Mouse (Mus musculus) telencephalon, adult 2 months (tissue): ENCODE measurements around the gene Mybphl.

ENCODE experiments used
- DNase-seq: peaks from one replicate; pipeline ENCODE4 v3.0.0-alpha.2; 2011; ENCODE audit warnings: low read depth, low spot score

The Mybphl gene

DNA sequence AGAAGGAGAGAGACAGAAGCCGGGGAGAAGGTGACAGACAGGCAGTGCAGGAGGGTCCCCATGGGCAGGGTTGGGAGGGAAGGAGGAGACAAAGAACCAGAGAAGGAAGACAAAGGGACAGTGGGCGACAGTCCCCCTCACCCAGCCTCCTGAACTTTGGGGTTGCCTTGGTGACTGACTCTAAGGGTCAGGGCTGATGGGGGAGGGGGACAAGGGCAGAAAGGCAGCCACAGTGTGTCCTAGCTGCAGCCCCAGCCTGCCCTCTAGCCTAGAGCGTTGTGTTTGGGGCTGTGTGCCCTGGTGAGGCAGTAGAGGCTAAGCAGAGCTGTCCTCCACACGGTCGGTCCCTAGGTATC is 45.6 kb downstream of the Mybphl start:
- DNase-seq, result no peak

DNA sequence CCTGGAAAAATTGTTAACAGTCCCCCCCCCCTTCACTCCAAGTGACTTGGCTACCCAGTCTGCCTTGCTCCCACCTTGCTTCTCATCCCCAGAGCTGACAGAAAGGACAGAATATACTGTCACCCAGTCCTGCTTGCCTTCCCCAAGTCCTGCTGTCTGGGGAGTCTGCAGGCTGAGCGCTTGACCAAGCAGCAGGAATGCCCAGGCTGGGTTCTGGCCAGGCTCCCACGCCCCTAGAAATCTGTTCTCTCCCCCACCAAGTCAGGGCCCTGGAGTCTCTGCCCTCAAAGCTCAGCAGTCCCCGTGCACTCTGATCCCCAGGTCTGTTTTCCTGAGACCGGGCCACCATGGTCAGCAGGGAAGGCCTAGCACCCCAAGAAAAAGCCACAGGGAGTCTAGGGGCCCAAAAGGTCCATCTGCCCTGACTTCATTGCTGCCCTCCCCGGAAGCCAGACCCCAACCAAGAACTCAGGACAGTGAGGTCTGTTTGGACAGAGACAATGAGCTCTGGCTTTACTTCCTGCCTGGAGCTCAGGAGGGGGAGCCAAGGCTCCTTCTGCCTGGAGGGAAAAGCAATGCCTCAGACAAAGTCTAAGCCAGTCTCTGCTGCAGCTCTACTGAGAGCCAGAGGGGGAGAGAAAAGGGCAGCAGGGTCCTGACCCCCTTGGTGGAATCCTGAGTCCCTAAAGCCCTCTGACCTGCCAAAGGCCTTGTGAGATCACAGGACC is 46.5 kb downstream of the Mybphl start:
- DNase-seq, result no peak

DNA sequence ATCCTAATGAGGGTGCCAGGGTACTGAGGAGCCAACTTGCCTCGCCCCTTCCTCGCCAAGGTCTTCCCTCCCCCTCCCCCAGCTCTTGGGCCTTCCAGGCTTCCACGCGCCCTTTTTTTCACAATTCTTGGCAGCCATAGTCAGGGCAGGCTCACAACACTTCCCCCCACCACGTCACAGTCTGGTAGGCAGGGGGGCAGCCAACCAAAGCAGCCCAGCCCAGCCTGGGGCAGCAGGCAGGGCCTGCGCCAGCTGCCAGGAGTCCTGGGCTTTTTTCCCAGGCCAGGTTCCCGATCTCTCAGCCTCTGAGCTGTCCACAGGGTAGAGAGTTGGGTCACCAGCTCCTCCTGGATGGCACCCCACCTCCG is 47.0 kb downstream of the Mybphl start:
- no peak for DNase-seq

DNA sequence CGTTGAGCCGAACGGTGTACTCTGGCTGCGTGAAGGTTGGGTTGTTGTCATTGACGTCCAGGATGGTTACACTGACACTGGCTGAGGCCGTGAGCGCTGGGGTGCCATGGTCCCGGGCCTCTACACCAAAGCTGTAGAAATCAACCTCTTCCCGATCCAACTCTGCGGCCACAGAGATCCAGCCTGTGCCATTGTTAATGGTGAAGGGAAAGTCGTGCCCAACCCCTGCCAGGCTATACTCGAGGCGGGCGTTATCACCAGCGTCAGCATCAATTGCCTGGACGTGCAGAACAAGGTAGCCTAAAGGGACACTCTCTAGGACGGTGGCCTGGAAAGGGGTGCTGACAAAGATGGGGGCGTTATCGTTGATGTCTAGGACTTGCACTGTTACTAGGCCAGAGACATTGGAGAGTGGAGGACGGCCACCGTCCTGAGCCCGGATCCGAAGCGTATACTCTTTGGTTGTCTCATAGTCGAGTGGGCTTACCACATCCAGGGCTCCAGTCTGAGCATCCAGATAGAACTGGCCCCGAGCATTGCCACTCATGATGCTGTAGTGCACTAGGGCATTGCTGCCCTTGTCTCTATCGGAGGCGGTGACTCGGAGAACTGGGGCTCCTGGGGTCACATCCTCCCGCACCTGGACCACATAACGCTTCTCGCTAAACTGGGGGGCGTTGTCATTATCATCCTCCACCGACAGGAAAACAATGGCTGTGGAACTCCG is 49.1 kb downstream of the Mybphl start:
- no peak for DNase-seq

DNA sequence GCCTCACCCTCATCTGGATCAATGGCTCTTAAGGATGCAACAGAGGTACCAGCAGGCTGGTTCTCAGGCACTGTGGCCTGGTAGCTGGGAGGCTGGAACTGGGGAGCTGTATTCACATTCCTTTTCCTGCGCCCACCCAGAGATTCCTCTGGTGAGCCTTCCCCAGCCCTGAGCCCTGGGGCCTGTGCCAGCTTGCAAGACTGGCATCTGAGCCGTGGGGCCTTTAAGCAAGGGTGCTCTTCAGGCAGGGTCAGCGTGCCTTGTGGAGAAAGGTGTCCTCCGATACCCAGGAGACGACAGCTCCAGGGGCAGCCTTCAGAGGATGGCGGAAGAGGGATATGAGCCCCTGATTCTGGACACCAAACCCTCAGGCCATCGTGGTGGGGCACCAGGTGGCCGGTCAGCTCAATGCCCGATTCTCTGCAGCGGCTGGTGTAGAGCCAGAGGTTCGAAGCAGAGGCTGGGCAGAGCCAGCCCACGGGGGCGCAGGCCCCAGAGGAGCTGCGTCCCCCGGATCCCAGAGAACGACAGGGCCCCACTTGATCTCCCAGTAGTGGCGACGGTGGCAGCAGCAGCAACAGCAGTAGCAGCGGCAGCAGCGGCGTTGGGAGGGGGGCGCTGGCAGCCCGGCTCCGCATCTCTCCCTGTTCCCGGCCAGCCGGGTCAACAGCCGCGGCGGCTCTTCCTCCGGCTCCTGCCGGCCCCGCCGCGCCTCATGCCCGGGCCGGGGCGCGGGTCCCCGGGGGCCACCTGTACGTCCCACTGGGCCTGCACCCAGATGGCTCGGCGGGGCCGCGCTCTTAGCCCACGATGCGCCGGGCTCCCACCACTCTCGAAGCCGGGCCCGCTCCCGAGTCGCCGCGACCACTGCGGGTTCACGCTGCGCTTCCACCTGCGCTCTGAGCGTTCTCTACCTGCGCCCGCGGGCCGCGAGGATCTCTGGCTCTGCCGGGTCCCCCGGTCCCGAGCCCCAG is 50.4 kb downstream of the Mybphl start, which contains the start of gene Celsr2:
Gene Celsr2, minus strand, starts transcription at position 696 of the 974 bp plus-strand sequence.
- no peak for DNase-seq

DNA sequence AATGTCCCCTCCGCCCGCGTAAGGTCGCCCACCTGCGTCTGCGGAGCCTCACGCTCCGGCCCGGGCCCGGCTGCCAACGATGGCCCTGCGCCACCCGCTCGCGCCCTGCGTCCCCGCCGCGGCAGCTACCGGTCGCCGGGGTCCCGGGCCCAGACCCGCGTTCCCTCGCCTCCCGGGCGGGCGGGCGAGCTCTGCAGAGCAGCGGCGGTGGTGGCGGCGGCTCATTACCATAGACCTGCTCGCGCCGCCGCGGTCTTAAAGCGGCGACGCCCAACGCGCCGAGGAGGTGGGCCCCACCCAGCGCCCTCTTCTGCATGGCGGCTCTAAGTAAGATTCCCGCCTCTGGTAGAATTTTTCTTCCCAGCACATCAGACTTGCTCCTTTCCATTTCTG is 51.1 kb downstream of the Mybphl start:
- peak; percentile 72 for DNase-seq

DNA sequence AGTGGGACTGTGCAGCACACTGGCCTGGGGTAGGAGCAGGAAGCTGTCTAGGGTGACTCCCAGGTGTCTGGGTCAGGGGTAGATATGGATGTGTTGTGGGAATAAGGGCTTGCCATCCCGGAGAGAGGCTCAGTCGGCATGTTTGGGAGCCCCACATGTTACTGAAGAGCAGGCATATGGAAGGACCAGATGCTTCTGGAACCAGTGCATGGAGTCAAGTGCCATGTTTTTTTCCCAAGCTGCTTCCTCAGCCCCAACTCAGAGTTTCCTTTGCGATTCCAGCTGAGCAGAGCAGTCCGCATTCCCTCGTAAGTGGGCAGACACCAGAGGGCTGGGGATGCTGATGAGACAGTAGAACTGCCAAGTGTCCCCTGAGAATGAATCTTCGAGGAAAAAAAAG is 58.3 kb downstream of the Mybphl start:
- no peak for DNase-seq

DNA sequence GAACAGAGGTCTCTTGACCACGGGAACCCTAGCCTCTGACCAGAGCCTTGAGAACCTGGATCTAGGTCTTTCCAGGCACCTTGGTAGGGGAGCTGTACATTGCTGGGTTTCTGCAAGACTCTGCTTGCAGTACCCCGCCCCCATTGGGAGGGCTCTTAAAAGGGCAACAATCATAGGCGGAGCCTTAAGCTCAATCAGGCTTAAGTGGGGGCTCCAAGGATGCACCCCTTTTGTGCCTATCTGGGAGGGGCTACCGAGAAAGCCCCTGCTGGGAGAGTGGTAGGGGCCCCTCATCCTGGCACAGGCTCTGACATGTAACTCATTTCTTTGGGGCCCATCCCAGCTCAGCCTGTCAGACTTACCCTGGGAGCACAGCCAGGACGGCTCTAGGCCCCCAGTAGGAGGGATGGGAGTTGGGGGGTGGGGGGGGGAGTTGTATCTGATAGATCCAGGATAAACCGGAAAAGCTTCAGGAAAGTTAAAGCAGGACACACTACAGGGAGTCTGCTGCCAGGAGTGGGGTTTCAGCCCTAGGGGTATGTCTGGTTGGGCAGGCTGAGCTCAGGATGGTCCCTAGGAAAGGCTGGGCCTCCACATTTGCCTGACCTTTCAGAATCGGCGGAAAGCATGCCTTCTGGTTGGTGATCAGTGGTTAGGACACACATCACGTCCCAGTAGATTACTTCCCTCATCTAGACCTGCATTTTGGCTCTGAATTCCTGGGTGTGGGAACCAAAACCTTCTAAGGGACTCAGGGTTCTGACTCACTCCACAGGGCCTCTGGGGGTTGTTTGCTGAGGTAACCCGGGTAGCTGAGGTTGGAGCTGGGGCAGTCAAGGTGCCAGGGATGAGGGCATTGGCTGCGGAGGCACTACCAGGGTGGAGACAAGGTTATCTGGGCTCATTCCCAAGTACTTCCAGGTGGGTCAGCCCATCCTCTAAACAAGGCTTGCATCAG is 59.4 kb downstream of the Mybphl start:
- peak; percentile 68 for DNase-seq

DNA sequence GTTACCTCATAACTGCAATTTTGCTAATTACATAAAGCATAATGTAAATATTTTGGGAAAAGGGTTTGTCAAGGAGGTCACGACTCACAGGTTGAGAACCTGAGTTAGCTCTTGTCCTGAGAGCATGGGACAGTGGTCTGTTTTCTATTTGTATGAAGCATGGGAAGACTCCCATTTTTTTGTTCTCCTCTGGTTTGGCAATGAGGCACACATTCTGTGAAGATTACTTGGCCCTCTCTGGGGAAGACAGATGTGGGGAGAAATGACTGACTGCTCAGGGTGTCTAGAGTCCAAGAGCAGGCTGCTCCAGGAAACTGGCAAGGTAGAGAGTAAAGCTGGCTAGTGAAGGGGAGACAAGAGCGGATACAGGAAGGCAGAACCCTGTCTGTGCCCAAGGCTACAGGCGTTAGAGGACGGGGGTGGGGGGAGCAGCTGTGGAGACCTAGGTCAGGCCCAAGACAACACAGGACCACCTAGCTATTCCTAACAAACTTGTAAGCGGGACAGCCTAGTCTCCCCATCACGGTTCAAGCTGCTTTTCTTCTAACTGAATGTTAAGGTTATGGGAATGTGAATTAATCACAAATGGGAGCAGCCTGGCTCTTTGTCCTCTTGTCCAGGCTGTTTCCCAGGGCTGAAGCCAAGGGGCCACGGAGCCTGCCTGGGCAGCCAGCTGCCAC is 60.4 kb downstream of the Mybphl start:
- no peak for DNase-seq

DNA sequence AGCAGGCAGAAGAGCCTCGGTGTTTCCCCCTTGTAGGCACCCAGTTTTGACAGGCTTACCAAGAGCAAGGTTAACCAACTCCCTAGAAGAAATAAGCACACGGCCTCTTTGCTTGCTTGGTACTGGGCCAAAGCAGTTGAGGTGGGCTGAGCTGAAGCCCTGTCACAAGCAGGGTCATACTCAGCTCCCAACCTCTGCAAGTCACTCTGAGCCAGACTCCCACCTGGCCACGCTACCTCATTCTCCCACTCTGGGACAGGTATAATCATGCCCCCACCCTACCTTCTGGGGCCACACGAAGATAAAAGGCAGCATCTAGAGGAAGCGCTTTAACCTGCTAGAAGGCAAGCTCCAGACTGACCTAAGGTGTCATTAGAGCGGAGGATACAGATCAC is 60.9 kb downstream of the Mybphl start:
- DNase-seq, result no peak
